Mouse (Mus musculus): ENCODE results near the gene Asic2.

GRCm38 (mm10) chr11:81504791-81505430 lies 463.3 kb downstream of the Asic2 start:
- TF ChIP-seq CTCF (IDR thresholded peaks at IDR 0.05; ENCODE audit: low read depth) (no peak), EP300 (IDR thresholded peaks at IDR 0.05; ENCODE audit: low read depth) (no peak)
